Mouse (Mus musculus) ES-E14 (cell line): ENCODE measurements around the gene Patl2. TPM values are rescaled to one million over a fixed set of nuclear protein-coding genes. Genes with fewer than 3 reads are reported as not detected.

Experiments
- DNase-seq: peaks from one replicate; pipeline ENCODE4 v3.0.0-alpha.2; 2013; ENCODE audit warnings: low read depth, low spot score
- H3K27ac ChIP-seq: 2 replicates; pipeline ENCODE4 v1.5.1; 2012; ENCODE audit warnings: low read depth, mild to moderate bottlenecking, low read length, moderate library complexity, mixed read lengths; ENCODE audit not compliant: poor library complexity, insufficient read depth, severe bottlenecking
- H3K36me3 ChIP-seq: 2 replicates; pipeline ENCODE4 v1.6.1; 2012; ENCODE audit warnings: mild to moderate bottlenecking, low read length, moderate library complexity, mixed read lengths; ENCODE audit not compliant: control insufficient read depth, poor library complexity, insufficient read depth, severe bottlenecking
- H3K4me1 ChIP-seq, 2 experiments: fragments of 150-350 bp in 1 of 2; sonication (generic) in 1 of 2; 2 replicates each; pipeline ENCODE4 v1.6.1; 2012; ENCODE audit warnings: low read length in 2 of 2, mild to moderate bottlenecking in 1 of 2, mixed read lengths in 1 of 2; ENCODE audit not compliant: control insufficient read depth in 2 of 2, insufficient read depth in 2 of 2, poor library complexity in 1 of 2
- H3K4me3 ChIP-seq, 2 experiments: fragments of 150-350 bp in 1 of 2; sonication (generic) in 1 of 2; 2 replicates each; pipeline ENCODE4 v1.5.1; 2012; ENCODE audit warnings: low read length in 2 of 2, low read depth in 1 of 2, mild to moderate bottlenecking in 1 of 2, mixed read lengths in 1 of 2; ENCODE audit not compliant: insufficient read depth in 1 of 2, poor library complexity in 1 of 2, severe bottlenecking in 1 of 2
- H3K9ac ChIP-seq: 2 replicates; pipeline ENCODE4 v1.6.1; 2012; ENCODE audit warnings: low read depth, mild to moderate bottlenecking, low read length, mixed read lengths; ENCODE audit not compliant: poor library complexity, insufficient read depth, severe bottlenecking
- H3K9me3 ChIP-seq: fragments of 150-350 bp; sonication (generic); 2 replicates; pipeline ENCODE4 v1.6.1; 2012; ENCODE audit warnings: low read depth, mild to moderate bottlenecking, low read length; ENCODE audit not compliant: control insufficient read depth, insufficient read depth
- CHD2 ChIP-seq: IDR thresholded peaks from 2 replicates; pipeline ENCODE4 v1.6.1; 2014; ENCODE audit warnings: mild to moderate bottlenecking, low read depth, low read length, inconsistent platforms
- HCFC1 ChIP-seq: IDR thresholded peaks from 2 replicates; pipeline ENCODE4 v1.6.1; 2012; ENCODE audit warnings: low read length, inconsistent platforms, borderline replicate concordance; ENCODE audit not compliant: insufficient read depth
- MAFK ChIP-seq: IDR thresholded peaks from 2 replicates; pipeline ENCODE4 v1.6.1; 2014; ENCODE audit warnings: mild to moderate bottlenecking, low read depth, low read length, inconsistent platforms; ENCODE audit not compliant: insufficient read depth
- ZC3H11A ChIP-seq: IDR thresholded peaks from 2 replicates; pipeline ENCODE4 v1.6.1; 2012; ENCODE audit warnings: low read depth, mild to moderate bottlenecking, inconsistent platforms, low read length, borderline replicate concordance
- ZNF384 ChIP-seq: IDR thresholded peaks from 2 replicates; pipeline ENCODE4 v1.6.1; 2012; ENCODE audit warnings: low read depth, low read length, inconsistent platforms
- in situ Hi-C, 2 experiments: fragments of 600-800 bp; cut with MboI; formaldehyde crosslinking; loops; one replicate each; pipeline ENCODE4 v1.15.1; 2025; ENCODE audit warnings: low sequenced_read_pairs in 2 of 2, inconsistent platforms in 1 of 2; ENCODE audit not compliant: unreplicated experiment in 2 of 2
- total RNA-seq: library from RNA; depleted of rRNA; stranded (reverse); fragments of 300-350 nt; gene quantifications from 2 replicates; pipeline ENCODE4 v1.2.3, GENCODE M21; 2012

Patl2 gene
- total RNA-seq, 1 experiment = 1.3 TPM

DNA sequence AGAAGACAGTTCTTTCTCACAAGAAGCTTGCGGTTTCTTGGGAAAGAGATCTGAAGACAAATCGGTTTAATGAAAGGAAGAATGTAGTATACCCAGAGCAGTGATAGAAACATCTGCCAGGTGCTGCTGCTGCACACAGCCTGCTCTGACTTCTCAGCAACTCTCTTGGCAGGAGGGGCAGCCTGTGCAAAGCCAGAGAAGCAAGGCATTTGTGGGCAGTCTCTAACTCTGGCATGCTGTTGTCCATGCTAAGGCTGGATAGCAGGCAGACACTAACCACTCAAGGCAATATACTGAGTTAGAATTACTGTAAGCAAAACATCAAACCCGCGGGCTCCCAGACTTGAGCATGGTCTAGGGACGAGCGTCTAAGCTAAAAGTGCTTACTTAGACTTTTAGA is 26.3 kb downstream of the Patl2 start:
- Histone ChIP-seq H3K9me3 (no peaks in the 10 kb centered on the region), H3K4me3 (no peak overlapping the region), H3K9ac (no peak overlapping the region), H3K4me1 (peaks cover 2% of the 10 kb centered on the region in 2 experiments; a peak in 2 of 4 replicates), H3K27ac (no peak overlapping the region), H3K36me3 (no peaks in the 10 kb centered on the region)
- in situ Hi-C loops = no loop called here
- TF ChIP-seq ZC3H11A (no peak), MAFK (no peak), ZNF384 (no peak), CHD2 (no peak), HCFC1 (no peak)
- DNase-seq = no peak

DNA sequence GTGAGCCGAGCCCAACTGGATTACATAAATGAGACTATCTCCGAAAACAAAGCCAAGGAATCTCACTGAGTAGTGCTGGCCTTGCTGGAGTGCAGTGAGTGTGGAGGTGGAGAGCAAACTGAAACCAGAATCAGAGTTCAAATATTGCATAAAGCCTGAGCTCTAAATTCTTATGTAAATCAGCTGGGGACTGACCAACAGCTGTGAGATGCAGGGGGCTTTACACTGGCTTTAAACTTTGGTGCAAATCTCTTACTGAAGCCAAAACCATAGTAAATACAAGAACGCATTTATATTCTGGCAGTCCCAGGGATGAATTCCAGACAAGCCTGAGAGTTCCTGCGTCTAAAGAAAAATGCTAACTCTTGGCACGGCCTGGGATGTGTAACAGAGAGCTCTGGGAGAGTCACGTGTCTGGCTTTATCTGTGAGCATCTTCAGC is 27.6 kb downstream of the Patl2 start:
- in situ Hi-C loops = no loop called here
- DNase-seq = no peak
- no peak overlapping the region for H3K27ac ChIP-seq
- TF ChIP-seq CHD2 (no peak), HCFC1 (no peak), MAFK (no peak), ZNF384 (no peak), ZC3H11A (no peak)
- peaks cover 2% of the 10 kb centered on the region in 2 experiments; a peak in 2 of 4 replicates for H3K4me1 ChIP-seq
- no peaks in the 10 kb centered on the region for H3K36me3 ChIP-seq
- H3K4me3 ChIP-seq = no peak overlapping the region
- no peaks in the 10 kb centered on the region for H3K9me3 ChIP-seq
- H3K9ac ChIP-seq = no peak overlapping the region

DNA sequence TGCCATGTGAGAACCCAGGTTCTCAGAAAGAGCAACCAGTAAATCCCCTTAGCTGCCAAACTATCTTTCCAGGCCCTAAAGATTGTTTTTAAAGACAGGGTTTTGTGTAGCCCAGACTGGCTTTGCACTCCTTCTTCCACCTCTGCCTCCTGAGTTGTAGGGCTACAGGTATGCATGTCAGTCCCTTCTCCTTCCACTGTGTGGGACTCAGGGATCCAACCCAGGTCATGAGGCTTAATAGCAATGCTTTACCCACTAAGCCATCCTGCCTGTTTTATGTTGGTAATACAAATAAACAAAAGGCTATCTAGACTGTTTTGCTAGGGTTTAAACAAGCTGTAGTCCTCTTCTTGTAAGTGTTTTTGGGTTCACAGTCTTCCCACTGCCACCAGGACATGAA is 28.4 kb downstream of the Patl2 start:
- Histone ChIP-seq H3K9me3 (no peaks in the 10 kb centered on the region; the same call in 1 of the 2 replicates), H3K9ac (no peak overlapping the region), H3K4me1 (peaks cover 2% of the 10 kb centered on the region in 2 experiments; a peak in 2 of 4 replicates), H3K4me3 (no peak overlapping the region), H3K36me3 (no peaks in the 10 kb centered on the region), H3K27ac (no peak overlapping the region)
- in situ Hi-C loops = no loop called here
- TF ChIP-seq HCFC1 = no peak
- TF ChIP-seq MAFK = no peak
- TF ChIP-seq ZNF384 = no peak
- no peak for TF ChIP-seq ZC3H11A
- no peak for TF ChIP-seq CHD2
- DNase-seq = no peak

DNA sequence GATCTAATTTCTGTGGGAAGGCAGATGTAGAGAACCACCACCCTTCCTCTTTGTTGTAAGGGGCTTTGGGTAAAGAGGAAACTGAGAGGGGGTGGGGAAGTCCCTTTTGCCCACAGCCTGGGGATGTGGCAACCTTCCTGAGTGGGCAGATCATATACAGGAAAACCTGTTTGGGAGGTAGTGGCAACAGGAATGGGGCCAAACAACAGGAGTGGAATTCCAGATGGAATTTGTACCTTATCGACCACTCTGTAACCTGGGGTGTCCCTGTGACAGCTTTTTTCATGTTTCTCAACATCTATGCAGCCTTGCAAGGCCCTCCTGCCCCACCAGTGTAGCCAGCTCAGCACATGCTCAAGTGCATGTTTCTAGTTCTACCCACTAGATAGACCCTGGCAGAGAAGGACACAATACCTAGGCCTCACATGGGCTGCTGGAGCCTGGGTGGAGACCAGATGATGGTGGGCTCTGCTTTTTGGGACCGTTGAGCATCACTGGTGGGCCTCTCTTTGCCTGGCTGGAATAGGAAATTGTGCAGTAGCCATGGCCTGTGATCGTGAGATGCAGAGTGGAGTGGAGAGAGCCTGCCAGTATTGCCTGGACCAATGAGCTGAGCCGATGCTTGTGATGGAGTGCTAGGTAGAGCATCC is 29.8 kb downstream of the Patl2 start:
- no peak overlapping the region for H3K9ac ChIP-seq
- TF ChIP-seq MAFK (no peak), CHD2 (no peak), HCFC1 (no peak), ZNF384 (no peak), ZC3H11A (no peak)
- H3K36me3 ChIP-seq = no peaks in the 10 kb centered on the region
- no peak overlapping the region for H3K27ac ChIP-seq
- peaks cover 0 to 2% of the 10 kb centered on the region in 2 experiments; a peak in 2 of 4 replicates for H3K4me1 ChIP-seq
- H3K4me3 ChIP-seq = peak overlapping the region in 1 of 2 experiments; percentile 35; a peak in 2 of 4 replicates
- DNase-seq = no peak
- no peaks in the 10 kb centered on the region; the same call in 1 of the 2 replicates for H3K9me3 ChIP-seq
- in situ Hi-C loops = no loop called here
